ENCODE assay signal across 31 mouse cellular contexts in genomic region chr1:63442186-63442585, GRCm38 (mm10). TPM values are rescaled to one million over a fixed set of nuclear protein-coding genes. Genes with fewer than 3 reads are reported as not detected.
DNase-seq lines count a peak whose midpoint lies in the region; ATAC-seq and TF ChIP-seq lines count a peak whose summit lies in the region.
"Had no signal": no experiment of that assay in that cellular context is flagged by ENCODE, and none has a peak within 500 bp of the region (broad histone marks: within the 10 kb centered on the region; RNA-seq: fewer than 3 reads in every experiment).

No protein-coding gene starts in this region.

- H3K27me3 ChIP-seq in ES-Bruce4 (ENCODE audit: control insufficient read depth, insufficient read depth, low read length, poor library complexity, severe bottlenecking): no peaks in the 10 kb centered on the region
- H3K27me3 ChIP-seq in hindbrain, embryonic 16.5 days (replicated peaks; ENCODE audit: control insufficient read depth, insufficient read depth, low read length): no peaks in the 10 kb centered on the region
- H3K27me3 ChIP-seq: forebrain, embryonic 12.5 days; forebrain, embryonic 15.5 days had no signal

- no peak overlapping the region for H3K4me2 ChIP-seq in hindbrain, embryonic 16.5 days (ENCODE audit: low read length)
- H3K4me2 ChIP-seq: embryonic facial prominence, embryonic 13.5 days; forebrain, embryonic 12.5 days; forebrain, embryonic 15.5 days; heart, embryonic 13.5 days; hindbrain, embryonic 14.5 days had no signal

- H3K9ac ChIP-seq in ES-Bruce4 (ENCODE audit: low read depth, poor library complexity, severe bottlenecking): no peak overlapping the region
- H3K9ac ChIP-seq in hindbrain, embryonic 16.5 days (ENCODE audit: low read depth, low read length): no peak overlapping the region
- H3K9ac ChIP-seq: embryonic facial prominence, embryonic 13.5 days; forebrain, embryonic 12.5 days; forebrain, embryonic 15.5 days; heart, embryonic 13.5 days; hindbrain, embryonic 14.5 days had no signal

- H3K4me1 ChIP-seq in ES-Bruce4 (ENCODE audit: control insufficient read depth, insufficient read depth, low read length): peaks cover 1% of the 10 kb centered on the region
- H3K4me1 ChIP-seq in hindbrain, embryonic 16.5 days (ENCODE audit: control insufficient read depth, insufficient read depth, low read depth, low read length): peaks cover 7% of the 10 kb centered on the region

- no peak overlapping the region for H3K4me3 ChIP-seq in ES-Bruce4 (ENCODE audit: low read depth, low read length)
- no peak overlapping the region for H3K4me3 ChIP-seq in hindbrain, embryonic 16.5 days (ENCODE audit: low read length)
- H3K4me3 ChIP-seq: embryonic facial prominence, embryonic 10.5 days; embryonic facial prominence, embryonic 13.5 days; erythroblast, embryonic 14.5 days; forebrain, embryonic 12.5 days; forebrain, embryonic 15.5 days; gastrocnemius, adult 2 months; heart, embryonic 10.5 days; heart, embryonic 13.5 days had no signal

- TF ChIP-seq POLR2A in ES-Bruce4 (IDR thresholded peaks at IDR 0.05; ENCODE audit: insufficient read depth, low read length): no peak

- TF ChIP-seq CTCF in ES-Bruce4 (IDR thresholded peaks at IDR 0.05; ENCODE audit: low read depth, low read length): no peak

- DNase-seq in ES-CJ7 (ENCODE audit: low read depth, low spot score): peak; percentile 98
- peak; percentile 45 for DNase-seq in WW6 (ENCODE audit: low read depth, low spot score)
- no peak for DNase-seq in layer of hippocampus, postnatal 36 days
- no peak for DNase-seq in adrenal gland, postnatal 36 days
- DNase-seq: adrenal gland, adult 8-10 months; adrenal gland, postnatal 25 days; cerebellum, adult 11 months; cerebellum, adult 2 months; cerebellum, adult 9-11 months; cerebellum, postnatal 36 days; embryo, embryonic 11 days; gastrocnemius, adult 2 months; gastrocnemius, postnatal 14 days; heart, adult 18-20 months; heart, postnatal 14 days; heart, postnatal 4 days; kidney, adult 2 months had no signal

- 51% methylated on average over 2 of the region's 2 CpGs for WGBS in hindbrain, embryonic 16.5 days

- TF ChIP-seq EP300 in ES-Bruce4 (IDR thresholded peaks at IDR 0.05; ENCODE audit: insufficient read depth, low read depth, low read length): no peak

- no peak for ATAC-seq in hindbrain, embryonic 16.5 days
- ATAC-seq: activated CD4-positive, CD25-positive, alpha-beta regulatory T cell, adult 4 months; CD4-positive, CD25-positive, alpha-beta regulatory T cell, adult 4 months; forebrain, embryonic 15.5 days; intestine, postnatal 0 days had no signal

- no peaks in the 10 kb centered on the region for H3K36me3 ChIP-seq in ES-Bruce4 (ENCODE audit: control insufficient read depth, insufficient read depth, low read length, poor library complexity, severe bottlenecking)
- no peaks in the 10 kb centered on the region for H3K36me3 ChIP-seq in hindbrain, embryonic 16.5 days (ENCODE audit: control insufficient read depth, insufficient read depth, low read length)
- H3K36me3 ChIP-seq: embryonic facial prominence, embryonic 10.5 days; embryonic facial prominence, embryonic 13.5 days; forebrain, embryonic 12.5 days; forebrain, embryonic 15.5 days; heart, embryonic 10.5 days; heart, embryonic 13.5 days had no signal

- H3K9me3 ChIP-seq in ES-Bruce4 (replicated peaks; ENCODE audit: control insufficient read depth, insufficient read depth, low read length, poor library complexity, severe bottlenecking): no peaks in the 10 kb centered on the region
- no peaks in the 10 kb centered on the region for H3K9me3 ChIP-seq in hindbrain, embryonic 16.5 days (ENCODE audit: control insufficient read depth, low read length)
- H3K9me3 ChIP-seq: embryonic facial prominence, embryonic 10.5 days; embryonic facial prominence, embryonic 13.5 days; forebrain, embryonic 12.5 days; forebrain, embryonic 15.5 days; heart, embryonic 10.5 days; heart, embryonic 13.5 days had no signal

- H3K27ac ChIP-seq in ES-Bruce4 (ENCODE audit: insufficient read depth, low read length): peak overlapping the region; percentile 96
- no peak overlapping the region for H3K27ac ChIP-seq in hindbrain, embryonic 16.5 days (ENCODE audit: low read depth, low read length)
- H3K27ac ChIP-seq: embryonic facial prominence, embryonic 10.5 days; embryonic facial prominence, embryonic 13.5 days; forebrain, embryonic 12.5 days; forebrain, embryonic 15.5 days; gastrocnemius, adult 2 months; heart, embryonic 10.5 days; heart, embryonic 13.5 days; hindbrain, embryonic 14.5 days had no signal

RNA-seq across cellular contexts. Expression of gene Adam23, which starts 3.5 kb away (rescaled TPM):
- 24.8 and 26.1 TPM in 2 replicates for polyA plus RNA-seq in ES-Bruce4 (2011; ENCODE audit: insufficient read depth, insufficient read length, low read depth, missing spikeins)
- 100 to 1,000 TPM; 118 to 122 TPM for total RNA-seq in layer of hippocampus, postnatal 36 days (2021)
- 11.7 and 12.2 TPM in 2 replicates for polyA plus RNA-seq in hindbrain, embryonic 16.5 days (2015; fragmentation: Nextera tagmentation; extraction: Ambion mirVana)
- 10 to 100 TPM; 10.1 to 12.9 TPM for total RNA-seq in adrenal gland, postnatal 36 days (2021)
- total RNA-seq: MEL had no signal
- polyA plus RNA-seq: activated CD4-positive, CD25-positive, alpha-beta regulatory T cell, adult 4 months; erythroblast, embryonic 14.5 days had no signal

Comparison
In these comparisons a context has a peak if more than half of its experiments do, and no peak if none do; other contexts are left out.
1. DNase-seq: peak in ES-CJ7 (single experiment) and WW6 (single experiment); none in layer of hippocampus, postnatal 36 days (0 of 2) and adrenal gland, postnatal 36 days (0 of 2).
2. RNA of gene Adam23, which starts 3.5 kb away (total RNA-seq): 118 to 122 TPM in layer of hippocampus, postnatal 36 days; 10.1 to 12.9 TPM in adrenal gland, postnatal 36 days; every median in the first group is over 4 times any median in the second.